Mouse (Mus musculus) gastrocnemius, adult 2 months (tissue): ENCODE results near the gene Stat5b. TPM values are rescaled to one million over a fixed set of nuclear protein-coding genes. Genes with fewer than 3 reads are reported as not detected.

ENCODE experiments used
- DNase-seq: peaks from one replicate; pipeline ENCODE4 v3.0.0; 2022
- H3K27ac ChIP-seq: fragments of 200-600 bp; 2 replicates; pipeline ENCODE4 v1.8.1; 2022; ENCODE audit warnings: mild to moderate bottlenecking
- H3K4me3 ChIP-seq: fragments of 200-600 bp; 2 replicates; pipeline ENCODE4 v1.8.1; 2022; ENCODE audit warnings: mild to moderate bottlenecking, moderate library complexity
- CTCF ChIP-seq: fragments of 200-600 bp; IDR thresholded peaks from 2 replicates; pipeline ENCODE4 v1.8.1; 2022; ENCODE audit warnings: antibody characterized with exemption, mild to moderate bottlenecking, moderate library complexity
- intact Hi-C: fragments of 180-260 bp; cut with DNase I; formaldehyde crosslinking; loops from one replicate; pipeline ENCODE4 v1.15.1; 2025
- total RNA-seq, 2 experiments: library from RNA; stranded (reverse); gene quantifications; 2 replicates each; pipeline ENCODE4 v1.2.3; 2021

Gene Stat5b
- total RNA-seq, 2 experiments from 2014 or later = 139 to 145 TPM

DNA sequence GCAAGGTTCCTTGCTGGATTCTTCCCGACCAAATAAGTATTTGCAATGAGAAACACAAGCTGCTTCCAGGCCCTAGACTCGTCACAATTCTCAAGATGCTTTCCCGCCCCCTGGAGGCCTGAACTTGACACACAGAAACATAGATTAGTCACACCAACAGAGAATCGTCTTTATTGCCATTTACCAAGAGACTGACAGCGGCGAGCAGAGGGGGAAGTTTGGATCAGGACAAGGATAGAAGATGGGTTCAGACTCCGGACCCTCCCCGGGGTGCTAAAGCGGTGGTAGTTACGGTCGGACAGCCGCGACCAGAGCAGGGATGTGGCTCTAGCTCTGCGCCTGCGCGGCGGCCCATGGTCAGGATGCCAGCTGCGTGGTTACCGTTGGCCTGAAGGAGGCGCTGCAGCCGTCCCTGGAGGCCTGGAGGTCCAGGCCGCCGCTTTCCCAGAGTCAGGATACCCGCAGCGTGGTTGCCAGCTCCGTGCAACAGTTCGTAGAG, 88.9 kb downstream of the Stat5b start:
- peak; percentile 83 for TF ChIP-seq CTCF
- intact Hi-C loops = loop anchor here (1.0 to 2.0 kb wide), 2 partner anchors 17 to 47 kb away; no protein-coding TSS in a partner anchor
- peak overlapping the region; percentile 67 for H3K4me3 ChIP-seq
- DNase-seq = peak; percentile 90
- H3K27ac ChIP-seq = peak overlapping the region; percentile 71

DNA sequence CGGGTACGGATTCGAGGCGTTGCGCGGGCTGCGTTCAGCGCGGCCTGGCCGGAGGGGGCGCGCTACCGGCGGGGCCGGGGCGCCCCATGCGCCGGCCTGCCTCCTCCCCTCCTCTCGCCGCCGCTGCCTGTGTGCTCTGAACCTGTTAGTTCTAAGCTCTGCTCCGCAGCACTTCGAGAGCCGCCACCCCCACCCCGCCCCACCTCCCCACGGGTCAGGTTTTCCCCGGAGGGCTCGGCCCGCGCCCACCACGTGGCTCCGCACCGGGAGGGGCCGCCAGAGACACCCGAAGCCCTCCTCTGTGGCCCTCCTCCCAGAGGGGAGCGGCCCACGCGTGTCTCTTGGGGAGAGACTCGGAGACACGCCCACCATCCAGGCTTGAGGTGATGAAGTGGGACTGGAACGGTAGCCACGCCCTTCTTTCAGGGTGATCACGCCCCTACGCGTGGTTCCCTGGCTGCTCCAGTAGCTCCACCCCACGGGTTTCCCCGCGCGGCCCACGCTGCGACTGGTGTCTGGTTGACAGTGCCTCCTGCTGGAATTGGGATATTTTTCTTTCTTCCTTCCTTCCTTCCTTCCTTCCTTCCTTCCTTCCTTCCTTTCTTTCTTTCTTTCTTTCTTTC, 90.8 kb downstream of the Stat5b start, which contains the start of gene Kcnh4:
Kcnh4 (minus strand) TSS at position 332 of the 623 bp plus-strand sequence.
- Histone ChIP-seq H3K4me3 (peak within 1 kb of the TSS; percentile 56), H3K27ac (no peak within 1 kb of the TSS)
- no peak; the same call in 1 of the 2 replicates for TF ChIP-seq CTCF
- intact Hi-C loops = loop anchor here (2.0 kb wide), 1 partner anchor 15 kb away; no protein-coding TSS in a partner anchor
- peak; percentile 42 for DNase-seq

DNA sequence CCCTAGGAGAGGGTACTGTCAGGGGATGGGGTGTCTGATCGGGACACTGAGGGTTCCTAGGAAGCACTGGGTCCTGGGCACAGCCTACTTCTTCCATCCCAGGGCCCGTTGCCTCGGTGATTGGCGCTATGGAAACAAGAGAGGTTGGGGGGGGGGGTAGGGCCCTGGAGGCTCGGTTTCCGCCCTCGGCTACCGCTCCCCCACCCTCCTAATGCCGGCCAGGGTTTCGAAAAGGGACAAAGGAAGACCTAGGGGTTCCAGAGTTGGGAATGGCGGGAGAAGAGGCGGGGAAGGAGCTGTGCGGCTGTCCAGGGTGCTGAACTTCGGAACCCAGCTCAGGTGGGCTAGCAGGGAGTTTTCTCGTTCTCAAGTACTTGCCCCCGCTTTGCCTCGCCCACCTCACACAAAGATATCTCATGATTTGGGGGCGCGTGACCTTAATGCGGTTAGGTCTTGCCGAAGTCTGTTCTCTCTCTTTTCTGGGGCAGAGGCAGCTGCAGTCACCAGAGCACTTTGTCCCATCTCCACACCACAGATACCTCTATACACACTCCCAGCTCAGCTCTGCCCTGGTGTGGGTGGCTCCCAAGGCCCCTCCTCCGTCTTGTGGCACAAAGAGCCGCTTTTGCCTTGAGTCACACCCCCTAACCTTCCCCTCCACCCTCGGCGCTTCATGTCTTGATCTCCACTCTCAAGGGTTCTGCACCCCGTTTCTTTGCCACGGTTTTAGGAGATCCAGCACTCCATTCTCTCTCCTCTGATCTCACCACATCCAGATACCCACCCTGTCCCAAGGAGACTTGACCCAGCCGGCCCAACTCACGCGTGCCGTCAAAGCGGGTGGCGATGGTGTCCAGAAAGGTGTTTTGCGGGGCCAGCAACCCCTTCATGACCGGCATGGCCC, 91.6 kb downstream of the Stat5b start:
- intact Hi-C loops = no loop called here
- peak; percentile 52 for DNase-seq
- TF ChIP-seq CTCF = no peak
- peak overlapping the region; percentile 56 for H3K4me3 ChIP-seq
- H3K27ac ChIP-seq = no peak overlapping the region

DNA sequence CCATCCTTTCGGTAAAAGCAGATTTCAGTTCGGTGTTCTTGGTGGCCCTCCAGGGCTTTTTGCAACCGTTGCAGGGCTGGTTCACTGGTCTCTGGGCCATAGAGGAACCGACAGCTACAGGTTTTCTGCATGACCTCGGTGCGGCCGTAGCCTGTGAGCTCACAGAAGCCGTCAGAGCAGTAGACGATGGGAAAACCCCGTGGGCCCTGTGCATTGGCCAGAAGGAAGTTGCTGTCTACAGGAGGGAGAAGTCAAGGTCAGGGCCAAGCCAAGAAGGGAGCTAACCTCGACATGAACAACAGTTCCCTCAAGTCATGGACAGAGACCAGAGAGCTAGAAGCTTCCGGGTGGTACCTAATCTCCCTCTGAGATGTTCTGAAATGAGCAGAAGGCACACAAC, 93.0 kb downstream of the Stat5b start:
- no peak overlapping the region for H3K27ac ChIP-seq
- intact Hi-C loops = no loop called here

DNA sequence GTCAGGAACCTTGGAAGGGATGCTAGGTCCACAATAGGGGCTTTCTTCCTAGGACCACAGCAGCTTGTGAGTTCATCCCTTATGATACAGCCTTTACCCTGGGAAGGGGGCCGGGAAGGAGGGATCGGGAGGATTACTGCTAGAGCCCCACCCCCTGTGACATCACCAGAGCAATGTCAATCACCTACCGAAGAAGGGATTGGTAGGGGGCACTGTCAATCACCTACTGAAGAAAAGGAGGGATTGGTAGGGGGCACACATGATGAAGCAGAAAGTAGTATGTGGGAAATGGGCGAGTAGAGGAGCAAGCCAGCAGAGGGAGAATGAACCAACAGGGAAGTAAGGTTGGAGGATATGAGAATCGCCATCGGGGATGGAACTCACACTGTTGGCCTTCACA, 94.0 kb downstream of the Stat5b start:
- no peak for TF ChIP-seq CTCF
- Histone ChIP-seq H3K4me3 (no peak overlapping the region), H3K27ac (no peak overlapping the region)
- intact Hi-C loops = no loop called here
- DNase-seq = no peak

More for the DNA sequence above, 93.0 kb downstream of the Stat5b start:
- DNase-seq = no peak
- no peak for TF ChIP-seq CTCF
- no peak overlapping the region for H3K4me3 ChIP-seq

DNA sequence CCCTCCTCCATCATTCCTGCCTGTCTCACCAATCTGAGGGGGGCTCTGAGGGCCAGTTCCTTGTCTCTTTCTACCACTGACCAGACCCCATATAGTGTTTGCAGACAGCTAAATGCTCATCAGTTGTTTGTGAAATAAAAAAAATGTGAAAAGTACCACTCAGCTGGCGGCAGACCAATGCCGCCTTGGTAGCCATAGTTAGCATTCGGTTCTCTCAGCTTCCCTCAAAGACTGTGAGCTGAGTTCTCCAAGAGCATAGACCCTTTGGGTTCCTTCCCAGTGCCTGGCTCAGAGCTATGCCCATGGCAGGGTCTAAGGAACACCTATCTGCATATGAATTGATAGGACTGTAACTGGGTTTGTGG, 95.8 kb downstream of the Stat5b start:
- Histone ChIP-seq H3K4me3 (no peak overlapping the region), H3K27ac (no peak overlapping the region)
- DNase-seq = no peak
- intact Hi-C loops = no loop called here
- no peak for TF ChIP-seq CTCF

DNA sequence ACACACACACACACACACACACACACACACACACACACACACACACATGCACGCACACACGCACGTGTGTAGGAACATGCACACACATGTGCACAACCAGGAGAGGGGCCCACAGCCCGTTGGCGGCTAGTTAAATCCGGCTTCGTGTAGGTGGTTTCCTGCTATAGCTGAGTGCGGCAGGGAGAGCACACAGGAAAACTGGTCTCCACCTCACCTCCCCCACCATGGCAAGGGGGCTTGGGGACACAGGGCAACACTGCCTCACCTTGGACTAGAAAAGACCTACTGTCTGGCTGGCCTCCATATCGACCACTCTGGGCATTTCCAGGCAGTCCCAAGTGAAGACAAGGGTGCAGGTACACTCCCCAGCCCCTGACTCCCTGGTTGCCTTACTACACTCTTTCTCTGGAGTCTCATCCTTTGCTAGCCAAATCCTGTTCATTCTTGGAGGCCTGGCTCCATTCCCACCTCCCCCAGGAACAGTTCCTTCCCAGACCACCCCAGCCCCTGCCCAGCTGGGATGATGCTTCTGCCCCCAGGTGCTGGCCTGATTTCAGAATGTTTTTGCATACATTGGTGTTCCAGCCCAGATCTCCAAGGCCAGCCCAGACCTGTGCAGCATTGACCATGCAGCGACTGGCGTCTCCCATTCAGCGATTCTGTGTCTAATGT, 96.4 kb downstream of the Stat5b start:
- TF ChIP-seq CTCF = no peak
- DNase-seq = no peak
- no peak overlapping the region for H3K4me3 ChIP-seq
- no peak overlapping the region for H3K27ac ChIP-seq
- intact Hi-C loops = no loop called here

DNA sequence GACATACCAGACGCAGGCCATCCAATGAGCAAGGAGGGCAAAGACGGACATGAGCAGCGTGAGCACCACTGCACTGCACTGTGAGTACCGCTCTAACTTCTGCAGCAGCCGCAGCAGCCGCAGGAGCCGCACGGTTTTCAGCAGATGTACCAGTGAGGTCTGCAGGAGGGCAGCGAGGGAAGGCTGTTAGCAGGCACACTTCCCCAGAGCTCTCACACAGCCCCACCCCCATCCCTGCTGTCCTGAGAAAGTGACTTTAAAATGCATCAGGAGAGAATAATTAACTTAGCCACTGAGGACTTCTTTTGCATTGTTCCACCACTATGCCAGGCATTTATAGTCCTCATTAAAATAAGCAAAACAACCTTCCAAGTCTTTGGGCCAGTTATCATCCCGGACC, 98.2 kb downstream of the Stat5b start:
- no peak for TF ChIP-seq CTCF
- Histone ChIP-seq H3K4me3 (no peak overlapping the region), H3K27ac (no peak overlapping the region)
- DNase-seq = no peak
- intact Hi-C loops = no loop called here

DNA sequence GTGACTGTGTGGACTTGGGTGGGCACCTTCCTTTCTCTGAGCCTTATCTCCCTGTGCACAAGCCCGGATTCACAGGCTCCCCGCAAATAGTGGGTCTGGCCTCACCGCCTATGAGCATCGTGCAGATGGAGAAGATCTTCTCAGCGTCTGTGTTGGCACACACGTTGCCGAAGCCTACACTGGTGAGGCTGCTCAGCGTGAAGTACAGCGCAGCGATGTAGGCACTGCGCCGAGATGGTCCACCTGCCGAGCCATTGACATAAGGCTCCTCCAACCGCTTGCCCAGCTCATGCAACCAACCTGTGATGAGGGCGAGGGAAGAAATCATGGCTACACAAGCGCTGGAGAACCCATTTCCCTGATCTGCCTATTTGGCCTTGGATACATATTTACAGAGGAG, 100.4 kb downstream of the Stat5b start:
- H3K4me3 ChIP-seq = no peak overlapping the region
- intact Hi-C loops = no loop called here

DNA sequence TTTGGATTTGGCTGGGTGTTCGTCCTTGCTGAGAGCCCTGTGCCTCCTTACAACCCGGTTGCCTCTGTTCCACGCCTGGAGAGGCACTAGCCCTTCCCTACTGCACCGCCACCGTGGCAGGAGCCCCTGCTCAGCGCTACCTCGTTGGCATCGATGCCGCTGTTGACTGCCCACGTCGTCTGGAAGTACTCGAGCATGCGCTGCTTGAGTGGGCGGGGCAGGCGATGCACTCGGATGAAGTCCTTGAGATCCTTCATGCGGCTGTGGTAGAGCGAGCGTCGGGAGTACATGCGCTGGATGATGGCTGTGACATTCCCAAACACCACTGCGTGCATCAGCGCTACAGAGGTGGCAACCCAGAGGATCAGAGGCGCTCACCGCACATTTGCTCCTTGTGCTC, 101.1 kb downstream of the Stat5b start:
- TF ChIP-seq CTCF = no peak
- no peak overlapping the region for H3K4me3 ChIP-seq
- intact Hi-C loops = no loop called here
- no peak overlapping the region for H3K27ac ChIP-seq
- no peak for DNase-seq

More for the DNA sequence above, 100.4 kb downstream of the Stat5b start:
- no peak overlapping the region for H3K27ac ChIP-seq
- DNase-seq = no peak
- TF ChIP-seq CTCF = no peak

DNA sequence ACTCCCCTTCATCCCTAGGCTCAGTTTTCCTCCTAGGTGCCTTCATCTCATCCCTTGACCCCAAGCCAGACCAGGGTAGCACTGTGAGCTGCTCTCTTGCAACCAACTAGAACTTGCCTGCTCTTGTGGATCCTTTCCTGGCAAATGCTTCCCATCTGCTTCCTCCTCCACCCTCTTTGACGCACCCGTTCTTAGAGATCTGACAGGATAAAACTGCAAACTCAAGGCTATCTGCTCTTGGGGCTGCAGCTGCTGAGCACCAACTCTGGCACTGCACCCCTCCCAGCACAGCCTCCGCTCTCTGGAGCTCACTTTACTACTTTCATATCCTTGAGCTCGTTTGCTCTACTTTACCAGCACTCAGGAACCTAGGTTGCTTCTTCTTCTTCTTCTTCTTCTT, 101.9 kb downstream of the Stat5b start:
- intact Hi-C loops = no loop called here
- H3K4me3 ChIP-seq = no peak overlapping the region
- DNase-seq = no peak
- no peak overlapping the region for H3K27ac ChIP-seq
- TF ChIP-seq CTCF = no peak

DNA sequence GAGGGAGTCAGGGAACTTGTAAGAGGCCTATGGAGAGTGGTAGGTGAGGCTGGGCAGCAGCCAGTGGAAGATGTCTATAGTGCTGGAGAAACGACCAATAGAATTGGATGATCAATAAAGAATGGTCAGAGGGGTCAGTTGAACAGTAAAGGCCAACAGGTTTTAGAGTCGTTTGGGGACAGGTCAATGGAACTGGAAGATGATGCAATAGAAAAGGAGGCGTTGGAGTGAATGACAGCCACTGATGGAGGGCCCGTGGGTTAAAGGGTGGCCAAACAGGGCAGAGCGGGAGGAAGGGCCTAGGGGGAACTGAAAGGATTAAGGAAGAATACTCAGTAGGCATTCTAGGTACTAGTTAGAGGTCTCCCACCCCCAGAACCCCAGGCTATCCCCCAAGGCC, 103.4 kb downstream of the Stat5b start:
- no peak overlapping the region for H3K27ac ChIP-seq
- H3K4me3 ChIP-seq = no peak overlapping the region
- no peak for TF ChIP-seq CTCF
- intact Hi-C loops = no loop called here
- DNase-seq = no peak

DNA sequence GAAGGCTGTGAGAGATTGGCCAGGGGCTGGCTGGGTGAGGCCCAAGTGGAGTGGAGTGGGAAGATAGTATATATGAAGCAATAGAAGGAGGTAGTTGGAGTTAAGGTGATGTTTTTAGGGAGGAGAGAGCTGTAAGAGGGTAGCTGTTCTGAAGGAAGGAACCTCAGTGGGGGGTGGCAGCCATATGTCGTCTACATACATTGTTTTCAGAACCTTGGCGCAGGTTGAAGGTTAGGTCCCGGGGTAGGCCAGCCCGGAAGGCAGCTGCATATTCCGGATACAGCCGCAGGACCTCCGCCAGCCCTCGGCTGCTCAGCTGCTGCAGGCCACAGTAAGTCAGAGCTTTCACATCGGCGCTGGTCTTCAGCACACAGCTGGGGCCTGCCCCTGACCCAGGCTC, 104.0 kb downstream of the Stat5b start:
- TF ChIP-seq CTCF = no peak
- no peak for DNase-seq
- Histone ChIP-seq H3K4me3 (no peak overlapping the region), H3K27ac (no peak overlapping the region)
- intact Hi-C loops = no loop called here
